Mouse (Mus musculus) testis, adult 2 months (tissue): ENCODE measurements around the gene BC055324.

Source experiments
- CTCF ChIP-seq: fragments of 200-500 bp; IDR thresholded peaks from 2 replicates; pipeline ENCODE4 v1.5.1; 2012; ENCODE audit warnings: low read depth, mild to moderate bottlenecking, inconsistent platforms, low read length, moderate library complexity; ENCODE audit not compliant: control insufficient read depth, insufficient read depth, insufficient replicate concordance
- POLR2A ChIP-seq: fragments of 200-500 bp; IDR thresholded peaks from 2 replicates; pipeline ENCODE4 v1.6.1; 2012; ENCODE audit warnings: low read depth, mild to moderate bottlenecking, inconsistent platforms, low read length, moderate library complexity; ENCODE audit not compliant: control insufficient read depth

- TF ChIP-seq CTCF (no peak), POLR2A (no peak)
Observed at GRCm38 (mm10) chr1:163995609-163995913, 965 bp upstream of the BC055324 start.
